Mouse (Mus musculus): ENCODE results near the gene Oas1c.

Oas1c gene

GRCm38 (mm10) chr5:120781646-120782045, 30.7 kb downstream of the Oas1c start:
- no peak for DNase-seq

GRCm38 (mm10) chr5:120779922-120780321, 32.4 kb downstream of the Oas1c start:
- no peak for DNase-seq

- no peak for DNase-seq
These were observed 33.4 kb downstream of the Oas1c start for GRCm38 (mm10) chr5:120778941-120779340.

GRCm38 (mm10) chr5:120777478-120777877, 34.8 kb downstream of the Oas1c start, which contains the start of gene Oas3:
Gene Oas3 (minus strand): TSS chr5:120777661.
- no peak for DNase-seq

- no peak for DNase-seq
These were observed 35.5 kb downstream of the Oas1c start for GRCm38 (mm10) chr5:120776801-120777200.

- no peak for DNase-seq
These were observed 36.9 kb downstream of the Oas1c start for GRCm38 (mm10) chr5:120775287-120775985.

- DNase-seq = no peak
These were observed 42.9 kb downstream of the Oas1c start for GRCm38 (mm10) chr5:120769396-120769795.

- no peak for DNase-seq
These were observed 47.3 kb downstream of the Oas1c start for GRCm38 (mm10) chr5:120765010-120765409.

- no peak for DNase-seq
These were observed 50.4 kb downstream of the Oas1c start for GRCm38 (mm10) chr5:120761901-120762300.

GRCm38 (mm10) chr5:120754215-120754614, 58.1 kb downstream of the Oas1c start:
- DNase-seq = no peak

GRCm38 (mm10) chr5:120752786-120753185, 59.5 kb downstream of the Oas1c start:
- no peak for DNase-seq

- DNase-seq = no peak
These were observed 61.1 kb downstream of the Oas1c start for GRCm38 (mm10) chr5:120751206-120751605.

Measured in lung, postnatal 4 days (tissue).